Mouse (Mus musculus): ENCODE measurements around the gene Mrap. TPM values are rescaled to one million over a fixed set of nuclear protein-coding genes. Genes with fewer than 3 reads are reported as not detected.

The Mrap gene
- polyA plus RNA-seq (2015; fragmentation: Nextera tagmentation; extraction: Ambion mirVana): 1.7 and 2.7 TPM in 2 replicates

GRCm38 (mm10) chr16:90738092-90738956 lies at the start of gene Mrap:
Gene Mrap, plus strand, starts transcription at chr16:90738207.
- peak; percentile 62; the same call in 1 of the 2 replicates for ATAC-seq (ENCODE audit: insufficient read depth, low FRiP score, low read depth)
- whole genome bisulfite sequencing: 70% methylated on average over 26 of the region's 26 CpGs
- Histone ChIP-seq H3K4me2 (no peak within 1 kb of the TSS), H3K4me1 (no peaks in the 10 kb centered on the region), H3K27me3 (replicated peaks) (no peaks in the 10 kb centered on the region), H3K27ac (no peak within 1 kb of the TSS), H3K4me3 (replicated peaks) (no peak within 1 kb of the TSS), H3K9me3 (no peaks in the 10 kb centered on the region), H3K36me3 (no peaks in the 10 kb centered on the region), H3K9ac (no peak within 1 kb of the TSS)

- Histone ChIP-seq H3K36me3 (no peaks in the 10 kb centered on the region), H3K27ac (no peak overlapping the region), H3K9me3 (no peaks in the 10 kb centered on the region), H3K9ac (no peak overlapping the region), H3K4me3 (replicated peaks) (no peak overlapping the region), H3K4me2 (no peak overlapping the region), H3K4me1 (no peaks in the 10 kb centered on the region), H3K27me3 (replicated peaks) (no peaks in the 10 kb centered on the region)
- no peak for ATAC-seq (ENCODE audit: insufficient read depth, low FRiP score, low read depth)
- 77% methylated on average over 15 of the region's 15 CpGs for WGBS
Measured at GRCm38 (mm10) chr16:90692704-90693385, 45.2 kb upstream of the Mrap start.

GRCm38 (mm10) chr16:90693625-90694024 lies 44.4 kb upstream of the Mrap start:
- Histone ChIP-seq H3K27me3 (replicated peaks) (no peaks in the 10 kb centered on the region), H3K36me3 (no peaks in the 10 kb centered on the region), H3K9ac (no peak overlapping the region), H3K4me2 (no peak overlapping the region), H3K4me1 (no peaks in the 10 kb centered on the region), H3K9me3 (no peaks in the 10 kb centered on the region), H3K27ac (no peak overlapping the region), H3K4me3 (replicated peaks) (no peak overlapping the region)
- no peak for ATAC-seq (ENCODE audit: insufficient read depth, low FRiP score, low read depth)
- 91% methylated on average over 5 of the region's 5 CpGs for WGBS

GRCm38 (mm10) chr16:90694719-90695118 lies 43.3 kb upstream of the Mrap start:
- ATAC-seq (ENCODE audit: insufficient read depth, low FRiP score, low read depth): no peak
- H3K9me3 ChIP-seq: no peaks in the 10 kb centered on the region
- H3K36me3 ChIP-seq: no peaks in the 10 kb centered on the region
- 69% methylated on average over 9 of the region's 9 CpGs for WGBS
- no peak overlapping the region for H3K27ac ChIP-seq
- no peaks in the 10 kb centered on the region for H3K27me3 ChIP-seq (replicated peaks)
- H3K4me1 ChIP-seq: no peaks in the 10 kb centered on the region
- no peak overlapping the region for H3K4me2 ChIP-seq
- no peak overlapping the region for H3K9ac ChIP-seq
- no peak overlapping the region for H3K4me3 ChIP-seq (replicated peaks)

- H3K27ac ChIP-seq: no peak overlapping the region
- H3K9me3 ChIP-seq: no peaks in the 10 kb centered on the region
- WGBS: 62% methylated on average over 10 of the region's 10 CpGs
- H3K4me3 ChIP-seq (replicated peaks): no peak overlapping the region
- H3K4me1 ChIP-seq: no peaks in the 10 kb centered on the region
- no peak for ATAC-seq (ENCODE audit: insufficient read depth, low FRiP score, low read depth)
- no peaks in the 10 kb centered on the region for H3K27me3 ChIP-seq (replicated peaks)
- no peak overlapping the region for H3K4me2 ChIP-seq
- H3K9ac ChIP-seq: no peak overlapping the region
- no peaks in the 10 kb centered on the region for H3K36me3 ChIP-seq
Measured at GRCm38 (mm10) chr16:90695121-90695520, 42.9 kb upstream of the Mrap start.

DNA sequence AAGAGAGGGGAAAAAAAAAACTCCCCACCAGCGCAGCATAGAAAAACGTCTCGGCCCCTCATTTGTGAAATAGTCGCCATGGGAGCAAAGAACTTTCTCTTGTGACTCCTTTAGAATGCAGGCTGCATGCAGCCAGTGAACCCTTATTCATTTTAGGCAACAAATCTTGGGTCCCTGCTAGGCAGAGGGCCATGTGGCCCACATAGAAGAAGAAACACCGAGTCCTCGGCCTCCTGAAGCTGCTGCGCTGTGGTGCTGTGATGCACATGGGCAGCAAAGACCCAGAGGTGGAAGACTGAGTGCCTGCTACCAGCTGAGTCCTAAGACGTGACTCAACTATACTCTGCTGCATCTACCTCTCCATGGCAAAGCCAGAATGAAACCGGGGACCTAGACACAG lies 41.7 kb upstream of the Mrap start:
- no peak overlapping the region for H3K27ac ChIP-seq
- no peak overlapping the region for H3K4me2 ChIP-seq
- peaks cover 3% of the 10 kb centered on the region; the same call in 1 of the 2 replicates for H3K9me3 ChIP-seq
- no peak overlapping the region for H3K9ac ChIP-seq
- ATAC-seq (ENCODE audit: insufficient read depth, low FRiP score, low read depth): no peak
- no peaks in the 10 kb centered on the region for H3K4me1 ChIP-seq
- 82% methylated on average over 9 of the region's 9 CpGs for WGBS
- no peak overlapping the region for H3K4me3 ChIP-seq (replicated peaks)
- no peaks in the 10 kb centered on the region for H3K36me3 ChIP-seq
- no peaks in the 10 kb centered on the region for H3K27me3 ChIP-seq (replicated peaks)

DNA sequence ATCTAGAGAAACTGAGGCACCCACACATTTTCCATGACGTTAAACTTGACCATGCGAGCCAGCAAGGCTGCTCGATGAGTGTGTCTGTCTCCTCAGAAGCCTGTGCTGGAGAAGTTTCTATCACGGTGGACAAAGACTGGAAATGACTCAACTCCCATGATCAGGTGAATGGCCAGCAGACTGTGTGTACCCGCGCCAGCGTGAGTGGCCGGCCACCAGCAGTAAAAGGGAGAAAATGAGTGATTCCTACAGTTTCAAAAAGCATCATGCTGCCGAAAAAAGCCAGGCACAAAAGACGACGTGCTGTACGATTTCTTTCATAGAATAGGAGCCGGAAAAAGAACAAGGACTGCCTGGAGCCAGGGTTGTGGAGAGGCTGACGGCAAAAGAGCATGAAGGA lies 38.6 kb upstream of the Mrap start:
- H3K4me2 ChIP-seq: no peak overlapping the region
- H3K27me3 ChIP-seq (replicated peaks): no peaks in the 10 kb centered on the region
- no peak overlapping the region for H3K4me3 ChIP-seq (replicated peaks)
- 80% methylated on average over 14 of the region's 14 CpGs for WGBS
- no peaks in the 10 kb centered on the region for H3K4me1 ChIP-seq
- H3K9me3 ChIP-seq: peaks cover 4% of the 10 kb centered on the region; the same call in 1 of the 2 replicates
- no peaks in the 10 kb centered on the region for H3K36me3 ChIP-seq
- ATAC-seq (ENCODE audit: insufficient read depth, low FRiP score, low read depth): no peak
- H3K9ac ChIP-seq: no peak overlapping the region
- no peak overlapping the region for H3K27ac ChIP-seq

DNA sequence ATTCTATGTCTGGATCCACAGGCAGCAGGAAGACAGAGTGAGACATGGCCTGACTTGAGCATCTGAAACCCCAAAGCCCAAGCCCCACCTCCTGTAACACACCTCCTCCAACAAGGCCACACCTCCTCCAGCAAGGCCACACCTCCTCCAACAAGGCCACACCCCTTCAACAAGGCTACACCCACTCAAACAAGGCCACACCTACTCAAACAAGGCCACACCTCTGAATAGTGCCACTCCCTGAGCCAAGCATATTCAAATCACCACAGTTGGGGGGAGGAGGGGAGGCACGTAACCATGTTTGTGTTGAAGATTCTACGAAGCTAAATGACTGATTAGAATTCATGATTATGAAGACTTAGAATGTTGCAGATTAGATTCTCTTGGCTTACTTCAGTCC lies 36.5 kb upstream of the Mrap start:
- no peak for ATAC-seq (ENCODE audit: insufficient read depth, low FRiP score, low read depth)
- H3K9ac ChIP-seq: no peak overlapping the region
- no peak overlapping the region for H3K27ac ChIP-seq
- H3K4me2 ChIP-seq: no peak overlapping the region
- H3K4me1 ChIP-seq: no peaks in the 10 kb centered on the region
- H3K36me3 ChIP-seq: no peaks in the 10 kb centered on the region
- peaks cover 4% of the 10 kb centered on the region; the same call in 1 of the 2 replicates for H3K9me3 ChIP-seq
- H3K27me3 ChIP-seq (replicated peaks): no peaks in the 10 kb centered on the region
- no peak overlapping the region for H3K4me3 ChIP-seq (replicated peaks)
- WGBS: 93% methylated on average over 2 of the region's 2 CpGs

- Histone ChIP-seq H3K9ac (no peak overlapping the region), H3K4me2 (no peak overlapping the region), H3K9me3 (peaks cover 4% of the 10 kb centered on the region; the same call in 1 of the 2 replicates), H3K4me1 (no peaks in the 10 kb centered on the region), H3K4me3 (replicated peaks) (no peak overlapping the region), H3K27ac (no peak overlapping the region), H3K36me3 (no peaks in the 10 kb centered on the region), H3K27me3 (replicated peaks) (no peaks in the 10 kb centered on the region)
- ATAC-seq (ENCODE audit: insufficient read depth, low FRiP score, low read depth): no peak
- WGBS: 2% methylated on average over 1 of the region's 1 CpGs
Measured at GRCm38 (mm10) chr16:90703646-90704045, 34.4 kb upstream of the Mrap start.

- H3K9ac ChIP-seq: no peak overlapping the region
- no peaks in the 10 kb centered on the region for H3K36me3 ChIP-seq
- H3K9me3 ChIP-seq: peaks cover 4% of the 10 kb centered on the region; the same call in 1 of the 2 replicates
- ATAC-seq (ENCODE audit: insufficient read depth, low FRiP score, low read depth): no peak
- H3K4me1 ChIP-seq: no peaks in the 10 kb centered on the region
- no peaks in the 10 kb centered on the region for H3K27me3 ChIP-seq (replicated peaks)
- no peak overlapping the region for H3K4me3 ChIP-seq (replicated peaks)
- WGBS: 34% methylated on average over 13 of the region's 13 CpGs
- H3K27ac ChIP-seq: no peak overlapping the region
- no peak overlapping the region for H3K4me2 ChIP-seq
Measured at GRCm38 (mm10) chr16:90704161-90704825, 33.7 kb upstream of the Mrap start.

GRCm38 (mm10) chr16:90706279-90706678 lies 31.7 kb upstream of the Mrap start:
- Histone ChIP-seq H3K9ac (no peak overlapping the region), H3K36me3 (no peaks in the 10 kb centered on the region), H3K4me2 (no peak overlapping the region), H3K4me3 (replicated peaks) (no peak overlapping the region), H3K27me3 (replicated peaks) (no peaks in the 10 kb centered on the region), H3K27ac (no peak overlapping the region), H3K9me3 (peaks cover under 1% of the 10 kb centered on the region; the same call in 1 of the 2 replicates), H3K4me1 (0 out of 2 replicates have a peak, but pooled peaks cover 3% of the 10 kb centered on the region)
- ATAC-seq (ENCODE audit: insufficient read depth, low FRiP score, low read depth): peak; percentile 24; the same call in 1 of the 2 replicates
- 9% methylated on average over 3 of the region's 3 CpGs for WGBS
